Mouse (Mus musculus): Measurements from ENCODE around the gene Arid3a. TPM values are rescaled to one million over a fixed set of nuclear protein-coding genes. Genes with fewer than 3 reads are reported as not detected.

Gene Arid3a
- polyA plus RNA-seq, 1 experiment from 2014 or later, result 5.5 TPM

GRCm38 (mm10) chr10:79970415-79971182 is 43.8 kb downstream of the Arid3a start, which contains the start of gene Grin3b:
Gene Grin3b (plus strand): TSS chr10:79970715.
- peaks cover 15% of the 10 kb centered on the region for H3K4me1 ChIP-seq (ENCODE audit: insufficient read depth, low read length)
- no peaks in the 10 kb centered on the region for H3K9me3 ChIP-seq (ENCODE audit: low read length)
- peaks cover 13% of the 10 kb centered on the region for H3K27me3 ChIP-seq (ENCODE audit: insufficient read depth, low read length)
- H3K27ac ChIP-seq (ENCODE audit: low read length), result no peak within 1 kb of the TSS
- peaks cover 35% of the 10 kb centered on the region for H3K36me3 ChIP-seq (ENCODE audit: insufficient read depth, low read length)
- H3K4me2 ChIP-seq (replicated peaks; ENCODE audit: low read depth, low read length), result peak within 1 kb of the TSS; percentile 86
- peak; percentile 24 for ATAC-seq (ENCODE audit: low FRiP score, low TSS enrichment)
- H3K4me3 ChIP-seq (ENCODE audit: low read length), result peak within 1 kb of the TSS; percentile 47
- 7% methylated on average over 47 of the region's 47 CpGs for WGBS
- H3K9ac ChIP-seq (replicated peaks; ENCODE audit: low read length), result peak within 1 kb of the TSS; percentile 60

DNA sequence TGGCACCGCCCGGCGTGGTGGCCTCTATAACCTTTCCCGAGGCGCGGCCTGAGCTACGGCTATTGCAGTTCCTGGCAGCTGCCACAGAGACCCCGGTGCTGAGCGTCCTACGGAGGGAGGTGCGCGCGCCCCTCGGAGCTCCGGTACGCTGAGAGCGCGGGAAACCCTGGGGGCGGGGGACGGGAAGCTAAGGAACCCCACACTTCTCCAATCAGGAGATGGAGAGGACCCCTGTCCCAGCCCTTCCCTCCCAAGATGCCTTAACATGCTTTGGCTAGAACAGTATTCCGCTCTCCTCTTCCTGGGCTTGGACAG is 44.3 kb downstream of the Arid3a start:
- H3K4me2 ChIP-seq (replicated peaks; ENCODE audit: low read depth, low read length), result peak overlapping the region; percentile 86
- peak overlapping the region; percentile 47 for H3K4me3 ChIP-seq (ENCODE audit: low read length)
- ATAC-seq (ENCODE audit: low FRiP score, low TSS enrichment), result peak; percentile 28; the same call in 1 of the 2 replicates
- H3K27me3 ChIP-seq (ENCODE audit: insufficient read depth, low read length), result peaks cover 13% of the 10 kb centered on the region
- H3K27ac ChIP-seq (ENCODE audit: low read length), result no peak overlapping the region
- no peaks in the 10 kb centered on the region for H3K9me3 ChIP-seq (ENCODE audit: low read length)
- peak overlapping the region; percentile 60 for H3K9ac ChIP-seq (replicated peaks; ENCODE audit: low read length)
- WGBS, result 3% methylated on average over 21 of the region's 21 CpGs
- peaks cover 15% of the 10 kb centered on the region for H3K4me1 ChIP-seq (ENCODE audit: insufficient read depth, low read length)
- peaks cover 35% of the 10 kb centered on the region for H3K36me3 ChIP-seq (ENCODE audit: insufficient read depth, low read length)

DNA sequence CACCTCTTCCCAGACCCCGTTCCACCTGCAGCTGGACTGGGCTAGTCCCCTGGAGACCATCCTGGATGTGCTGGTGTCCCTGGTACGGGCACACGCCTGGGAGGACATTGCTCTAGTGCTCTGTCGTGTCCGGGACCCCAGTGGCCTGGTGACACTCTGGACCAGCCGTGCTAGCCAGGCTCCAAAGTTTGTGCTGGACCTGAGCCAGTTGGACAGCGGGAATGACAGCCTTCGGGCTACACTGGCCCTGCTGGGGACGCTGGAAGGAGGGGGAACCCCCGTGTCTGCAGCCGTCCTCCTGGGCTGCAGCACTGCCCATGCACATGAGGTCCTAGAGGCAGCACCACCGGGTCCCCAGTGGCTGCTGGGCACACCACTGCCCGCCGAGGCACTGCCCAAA is 46.0 kb downstream of the Arid3a start:
- no peak overlapping the region for H3K27ac ChIP-seq (ENCODE audit: low read length)
- H3K4me1 ChIP-seq (ENCODE audit: insufficient read depth, low read length), result peaks cover 15% of the 10 kb centered on the region
- H3K9ac ChIP-seq (replicated peaks; ENCODE audit: low read length), result no peak overlapping the region
- H3K9me3 ChIP-seq (ENCODE audit: low read length), result peaks cover 10% of the 10 kb centered on the region
- H3K36me3 ChIP-seq (ENCODE audit: insufficient read depth, low read length), result peaks cover 35% of the 10 kb centered on the region
- ATAC-seq (ENCODE audit: low FRiP score, low TSS enrichment), result no peak
- no peak overlapping the region for H3K4me2 ChIP-seq (replicated peaks; ENCODE audit: low read depth, low read length)
- H3K27me3 ChIP-seq (ENCODE audit: insufficient read depth, low read length), result peaks cover 13% of the 10 kb centered on the region
- no peak overlapping the region for H3K4me3 ChIP-seq (ENCODE audit: low read length)
- 47% methylated on average over 14 of the region's 14 CpGs for WGBS

DNA sequence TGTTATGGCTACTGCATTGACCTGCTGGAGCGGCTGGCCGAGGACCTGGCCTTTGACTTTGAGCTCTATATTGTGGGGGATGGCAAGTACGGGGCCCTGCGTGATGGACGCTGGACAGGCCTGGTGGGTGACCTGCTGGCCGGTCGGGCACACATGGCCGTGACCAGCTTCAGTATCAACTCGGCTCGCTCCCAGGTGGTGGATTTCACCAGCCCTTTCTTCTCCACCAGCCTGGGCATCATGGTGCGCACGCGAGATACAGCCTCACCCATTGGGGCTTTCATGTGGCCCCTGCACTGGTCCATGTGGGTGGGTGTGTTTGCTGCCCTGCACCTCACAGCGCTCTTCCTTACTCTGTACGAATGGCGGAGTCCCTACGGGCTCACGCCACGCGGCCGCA is 47.2 kb downstream of the Arid3a start:
- Histone ChIP-seq H3K4me1 (ENCODE audit: insufficient read depth, low read length) (peaks cover 15% of the 10 kb centered on the region), H3K36me3 (ENCODE audit: insufficient read depth, low read length) (peaks cover 44% of the 10 kb centered on the region), H3K27me3 (ENCODE audit: insufficient read depth, low read length) (peaks cover 13% of the 10 kb centered on the region), H3K9ac (replicated peaks; ENCODE audit: low read length) (no peak overlapping the region), H3K4me2 (replicated peaks; ENCODE audit: low read depth, low read length) (no peak overlapping the region), H3K27ac (ENCODE audit: low read length) (no peak overlapping the region), H3K4me3 (ENCODE audit: low read length) (no peak overlapping the region), H3K9me3 (ENCODE audit: low read length) (peaks cover 12% of the 10 kb centered on the region)
- ATAC-seq (ENCODE audit: low FRiP score, low TSS enrichment), result no peak
- WGBS, result 88% methylated on average over 21 of the region's 21 CpGs

- WGBS, result 76% methylated on average over 8 of the region's 8 CpGs
- peaks cover 15% of the 10 kb centered on the region for H3K4me1 ChIP-seq (ENCODE audit: insufficient read depth, low read length)
Observed at GRCm38 (mm10) chr10:79974668-79975067, 47.8 kb downstream of the Arid3a start.

GRCm38 (mm10) chr10:79976071-79976721 is 49.4 kb downstream of the Arid3a start:
- no peak overlapping the region for H3K9ac ChIP-seq (replicated peaks; ENCODE audit: low read length)
- H3K4me1 ChIP-seq (ENCODE audit: insufficient read depth, low read length), result peaks cover 10% of the 10 kb centered on the region; the same call in 1 of the 2 replicates
- ATAC-seq (ENCODE audit: low FRiP score, low TSS enrichment), result no peak
- 84% methylated on average over 27 of the region's 28 CpGs for WGBS
- no peak overlapping the region for H3K4me2 ChIP-seq (replicated peaks; ENCODE audit: low read depth, low read length)
- H3K9me3 ChIP-seq (ENCODE audit: low read length), result peaks cover 12% of the 10 kb centered on the region
- peaks cover 48% of the 10 kb centered on the region for H3K36me3 ChIP-seq (ENCODE audit: insufficient read depth, low read length)
- no peak overlapping the region for H3K4me3 ChIP-seq (ENCODE audit: low read length)
- no peak overlapping the region for H3K27ac ChIP-seq (ENCODE audit: low read length)
- H3K27me3 ChIP-seq (ENCODE audit: insufficient read depth, low read length), result peaks cover 13% of the 10 kb centered on the region; the same call in 1 of the 2 replicates

More at GRCm38 (mm10) chr10:79974668-79975067, 47.8 kb downstream of the Arid3a start:
- no peak overlapping the region for H3K9ac ChIP-seq (replicated peaks; ENCODE audit: low read length)
- no peak overlapping the region for H3K4me3 ChIP-seq (ENCODE audit: low read length)
- ATAC-seq (ENCODE audit: low FRiP score, low TSS enrichment), result no peak
- peaks cover 48% of the 10 kb centered on the region for H3K36me3 ChIP-seq (ENCODE audit: insufficient read depth, low read length)
- H3K4me2 ChIP-seq (replicated peaks; ENCODE audit: low read depth, low read length), result no peak overlapping the region
- no peak overlapping the region for H3K27ac ChIP-seq (ENCODE audit: low read length)
- H3K9me3 ChIP-seq (ENCODE audit: low read length), result peaks cover 12% of the 10 kb centered on the region
- peaks cover 13% of the 10 kb centered on the region for H3K27me3 ChIP-seq (ENCODE audit: insufficient read depth, low read length)

DNA sequence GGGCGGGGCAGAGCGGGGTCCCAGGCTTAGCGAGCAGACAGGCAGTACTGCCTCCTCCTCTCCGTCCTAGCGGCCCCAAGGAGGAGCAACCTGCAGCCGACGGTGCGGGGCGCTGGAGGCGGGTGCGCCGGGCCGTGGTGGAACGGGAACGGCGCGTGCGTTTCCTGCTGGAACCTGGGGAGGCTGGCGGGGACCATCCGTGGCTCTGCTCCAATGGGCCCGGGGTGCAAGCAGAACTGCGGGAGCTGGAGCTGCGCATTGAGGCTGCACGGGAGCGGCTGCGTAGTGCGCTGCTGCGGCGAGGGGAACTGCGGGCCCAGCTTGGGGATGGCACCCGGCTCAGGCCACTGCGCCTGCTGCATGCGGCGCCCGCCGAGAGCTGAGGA is 49.9 kb downstream of the Arid3a start:
- WGBS, result 72% methylated on average over 25 of the region's 36 CpGs
- Histone ChIP-seq H3K27ac (ENCODE audit: low read length) (no peak overlapping the region), H3K4me1 (ENCODE audit: insufficient read depth, low read length) (peaks cover 12% of the 10 kb centered on the region), H3K4me2 (replicated peaks; ENCODE audit: low read depth, low read length) (no peak overlapping the region), H3K4me3 (ENCODE audit: low read length) (no peak overlapping the region), H3K9ac (replicated peaks; ENCODE audit: low read length) (no peak overlapping the region), H3K27me3 (ENCODE audit: insufficient read depth, low read length) (peaks cover 8% of the 10 kb centered on the region; the same call in 1 of the 2 replicates), H3K36me3 (ENCODE audit: insufficient read depth, low read length) (peaks cover 48% of the 10 kb centered on the region), H3K9me3 (ENCODE audit: low read length) (peaks cover 12% of the 10 kb centered on the region)
- no peak for ATAC-seq (ENCODE audit: low FRiP score, low TSS enrichment)

- Histone ChIP-seq H3K36me3 (ENCODE audit: insufficient read depth, low read length) (peaks cover 48% of the 10 kb centered on the region), H3K9ac (replicated peaks; ENCODE audit: low read length) (no peak overlapping the region), H3K4me2 (replicated peaks; ENCODE audit: low read depth, low read length) (no peak overlapping the region), H3K9me3 (ENCODE audit: low read length) (peaks cover 12% of the 10 kb centered on the region), H3K27ac (ENCODE audit: low read length) (no peak overlapping the region), H3K27me3 (ENCODE audit: insufficient read depth, low read length) (0 out of 2 replicates have a peak, but pooled peaks cover 4% of the 10 kb centered on the region), H3K4me3 (ENCODE audit: low read length) (no peak overlapping the region), H3K4me1 (ENCODE audit: insufficient read depth, low read length) (peaks cover 14% of the 10 kb centered on the region)
- ATAC-seq (ENCODE audit: low FRiP score, low TSS enrichment), result no peak
- WGBS, result 81% methylated on average over 25 of the region's 28 CpGs
Observed at GRCm38 (mm10) chr10:79977324-79977723, 50.5 kb downstream of the Arid3a start.

DNA sequence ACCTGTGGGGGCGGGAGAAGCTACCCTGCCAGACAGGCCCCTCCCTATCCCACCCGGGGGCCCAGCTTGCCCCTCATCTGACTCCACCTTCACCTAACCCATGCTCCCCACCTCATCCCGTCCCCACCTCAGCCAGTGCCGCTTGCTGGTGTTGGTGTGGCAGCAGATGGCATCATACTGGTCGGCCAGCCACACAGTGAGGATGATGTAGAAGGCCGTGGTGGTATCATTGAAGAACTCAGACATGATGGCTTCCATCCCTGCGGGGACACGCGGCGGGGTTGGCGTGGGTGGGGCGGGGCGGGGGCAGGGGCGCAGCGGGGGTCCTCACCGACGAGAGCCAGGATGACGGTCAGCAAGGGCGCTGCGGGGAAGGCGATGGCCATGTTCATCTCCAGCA is 51.2 kb downstream of the Arid3a start:
- no peak overlapping the region for H3K4me2 ChIP-seq (replicated peaks; ENCODE audit: low read depth, low read length)
- WGBS, result 93% methylated on average over 21 of the region's 21 CpGs
- H3K4me1 ChIP-seq (ENCODE audit: insufficient read depth, low read length), result peaks cover 16% of the 10 kb centered on the region
- no peak overlapping the region for H3K9ac ChIP-seq (replicated peaks; ENCODE audit: low read length)
- no peak overlapping the region for H3K27ac ChIP-seq (ENCODE audit: low read length)
- peaks cover 12% of the 10 kb centered on the region for H3K9me3 ChIP-seq (ENCODE audit: low read length)
- no peaks in the 10 kb centered on the region for H3K27me3 ChIP-seq (ENCODE audit: insufficient read depth, low read length)
- no peak for ATAC-seq (ENCODE audit: low FRiP score, low TSS enrichment)
- peaks cover 48% of the 10 kb centered on the region for H3K36me3 ChIP-seq (ENCODE audit: insufficient read depth, low read length)
- H3K4me3 ChIP-seq (ENCODE audit: low read length), result no peak overlapping the region

Data from kidney, embryonic 16.5 days (tissue).